Mouse (Mus musculus) heart, embryonic 16.5 days (tissue): ENCODE data around the gene Kif24. TPM values are rescaled to one million over a fixed set of nuclear protein-coding genes. Genes with fewer than 3 reads are reported as not detected.

Source experiments
- ATAC-seq: fragments of 200-750 bp; cut with Nextera tagmentation; replicated peaks from 2 replicates; pipeline ENCODE4 v1.8.0; 2017; ENCODE audit warnings: moderate number of reproducible peaks; ENCODE audit not compliant: insufficient read depth, low FRiP score; ENCODE audit errors: extremely low read depth
- H3K27ac ChIP-seq: fragments of 300-500 bp; sonication (generic); 2 replicates; pipeline ENCODE4 v1.5.1; 2014; ENCODE audit warnings: mild to moderate bottlenecking, low read length, control low read depth, moderate library complexity
- H3K27me3 ChIP-seq: fragments of 300-500 bp; sonication (generic); 2 replicates; pipeline ENCODE4 v1.6.1; 2014; ENCODE audit warnings: low read length, mixed read lengths; ENCODE audit not compliant: control insufficient read depth, insufficient read depth
- H3K36me3 ChIP-seq: fragments of 300-500 bp; sonication (generic); 2 replicates; pipeline ENCODE4 v1.6.1; 2014; ENCODE audit not compliant: control insufficient read depth, insufficient read depth
- H3K4me1 ChIP-seq: fragments of 300-500 bp; sonication (generic); 2 replicates; pipeline ENCODE4 v1.6.1; 2014; ENCODE audit warnings: low read length, mixed read lengths; ENCODE audit not compliant: control insufficient read depth, insufficient read depth
- H3K4me2 ChIP-seq: fragments of 300-500 bp; sonication (generic); 2 replicates; pipeline ENCODE4 v1.6.1; 2014; ENCODE audit warnings: low read depth, mild to moderate bottlenecking, control low read depth, low read length
- H3K4me3 ChIP-seq: fragments of 300-500 bp; sonication (generic); 2 replicates; pipeline ENCODE4 v1.5.1; 2014; ENCODE audit warnings: mild to moderate bottlenecking, control low read depth, low read length
- H3K9ac ChIP-seq: fragments of 300-500 bp; sonication (generic); 2 replicates; pipeline ENCODE4 v1.6.1; 2014; ENCODE audit warnings: low read length, control low read depth
- H3K9me3 ChIP-seq: fragments of 300-500 bp; sonication (generic); replicated peaks from 2 replicates; pipeline ENCODE4 v1.6.1; 2016; ENCODE audit warnings: low read length; ENCODE audit not compliant: control insufficient read depth
- WGBS: fragments of 180-500 bp; shearing (Covaris S2); extraction: QIAGEN DNeasy Blood & Tissue Kit; methylation state at CpG from one replicate; pipeline ENCODE4 v1.1.7; 2014; 5-methylcytosine and 5-hydroxymethylcytosine counted together
- polyA plus RNA-seq: library from polyadenylated mRNA; unstranded; fragments of >200 nt; fragmentation: Nextera tagmentation; extraction: Ambion mirVana; gene quantifications from 2 replicates; pipeline ENCODE4 v1.2.1, GENCODE M21; 2015

The Kif24 gene
- polyA plus RNA-seq, 1 experiment from 2014 or later = 4.8 TPM

GRCm38 (mm10) chr4:41353265-41353664 lies 111.4 kb downstream of the Kif24 start:
- WGBS = 75% methylated on average over 1 of the region's 1 CpGs
- Histone ChIP-seq H3K4me2 (no peak overlapping the region), H3K27ac (no peak overlapping the region), H3K4me1 (peaks cover 5% of the 10 kb centered on the region), H3K27me3 (no peaks in the 10 kb centered on the region), H3K9me3 (no peaks in the 10 kb centered on the region), H3K36me3 (peaks cover 10% of the 10 kb centered on the region), H3K9ac (no peak overlapping the region), H3K4me3 (no peak overlapping the region)
- no peak for ATAC-seq

- 82% methylated on average over 4 of the region's 4 CpGs for WGBS
- ATAC-seq = no peak
- Histone ChIP-seq H3K27ac (no peak overlapping the region), H3K9ac (no peak overlapping the region), H3K27me3 (no peaks in the 10 kb centered on the region), H3K4me1 (peaks cover 10% of the 10 kb centered on the region), H3K4me3 (no peak overlapping the region), H3K36me3 (peaks cover 10% of the 10 kb centered on the region), H3K4me2 (no peak overlapping the region), H3K9me3 (no peaks in the 10 kb centered on the region)
Measured at GRCm38 (mm10) chr4:41352758-41353157, 111.9 kb downstream of the Kif24 start.

- under 1% methylated on average over 28 of the region's 28 CpGs for WGBS
- peak; percentile 53 for ATAC-seq
- peak overlapping the region; percentile 92 for H3K27ac ChIP-seq
- no peaks in the 10 kb centered on the region for H3K27me3 ChIP-seq
- peaks cover 10% of the 10 kb centered on the region for H3K4me1 ChIP-seq
- peak overlapping the region; percentile 82 for H3K9ac ChIP-seq
- peak overlapping the region; percentile 73 for H3K4me2 ChIP-seq
- H3K9me3 ChIP-seq = no peaks in the 10 kb centered on the region
- peak overlapping the region; percentile 75 for H3K4me3 ChIP-seq
- H3K36me3 ChIP-seq = peaks cover 6% of the 10 kb centered on the region; the same call in 1 of the 2 replicates
Measured at GRCm38 (mm10) chr4:41349199-41349591, 115.5 kb downstream of the Kif24 start.

- WGBS = under 1% methylated on average over 31 of the region's 31 CpGs
- ATAC-seq = peak; percentile 97
Measured at GRCm38 (mm10) chr4:41348584-41349198, 116.0 kb downstream of the Kif24 start, which contains the start of gene Ubap1. Ubap1 (plus strand) TSS chr4:41348996.

GRCm38 (mm10) chr4:41347839-41348238 lies 116.8 kb downstream of the Kif24 start:
- no peak overlapping the region for H3K9ac ChIP-seq
- H3K27me3 ChIP-seq = no peaks in the 10 kb centered on the region
- H3K4me3 ChIP-seq = no peak overlapping the region; the same call in none of the 2 replicates
- peak overlapping the region; percentile 30; the same call in 1 of the 2 replicates for H3K27ac ChIP-seq
- peak overlapping the region; percentile 55 for H3K4me2 ChIP-seq
- H3K9me3 ChIP-seq = no peaks in the 10 kb centered on the region
- ATAC-seq = no peak
- 48% methylated on average over 4 of the region's 5 CpGs for WGBS
- H3K4me1 ChIP-seq = peaks cover 10% of the 10 kb centered on the region
- H3K36me3 ChIP-seq = peaks cover 6% of the 10 kb centered on the region; the same call in 1 of the 2 replicates

More at GRCm38 (mm10) chr4:41348584-41349198, 116.0 kb downstream of the Kif24 start, which contains the start of gene Ubap1:
- no peaks in the 10 kb centered on the region for H3K27me3 ChIP-seq
- peak within 1 kb of the TSS; percentile 75 for H3K4me3 ChIP-seq
- no peaks in the 10 kb centered on the region for H3K9me3 ChIP-seq
- H3K36me3 ChIP-seq = peaks cover 6% of the 10 kb centered on the region; the same call in 1 of the 2 replicates
- H3K4me1 ChIP-seq = peaks cover 10% of the 10 kb centered on the region
- peak within 1 kb of the TSS; percentile 92 for H3K27ac ChIP-seq
- peak within 1 kb of the TSS; percentile 82 for H3K9ac ChIP-seq
- peak within 1 kb of the TSS; percentile 73 for H3K4me2 ChIP-seq

GRCm38 (mm10) chr4:41346011-41346410 lies 118.7 kb downstream of the Kif24 start:
- Histone ChIP-seq H3K27me3 (no peaks in the 10 kb centered on the region), H3K4me2 (no peak overlapping the region), H3K9ac (no peak overlapping the region), H3K9me3 (no peaks in the 10 kb centered on the region), H3K4me3 (no peak overlapping the region), H3K4me1 (peaks cover 10% of the 10 kb centered on the region), H3K27ac (no peak overlapping the region), H3K36me3 (no peaks in the 10 kb centered on the region)
- no peak for ATAC-seq
- WGBS = 45% methylated on average over 2 of the region's 2 CpGs

GRCm38 (mm10) chr4:41340912-41341550 lies 123.7 kb downstream of the Kif24 start:
- Histone ChIP-seq H3K27me3 (no peaks in the 10 kb centered on the region), H3K4me1 (no peaks in the 10 kb centered on the region), H3K4me3 (no peak overlapping the region), H3K36me3 (no peaks in the 10 kb centered on the region), H3K4me2 (no peak overlapping the region), H3K9ac (no peak overlapping the region), H3K27ac (no peak overlapping the region), H3K9me3 (no peaks in the 10 kb centered on the region)
- no peak for ATAC-seq
- 80% methylated on average over 11 of the region's 11 CpGs for WGBS
